Mouse (Mus musculus) midbrain, embryonic 16.5 days (tissue): ENCODE measurements around the gene Trpm7. TPM values are rescaled to one million over a fixed set of nuclear protein-coding genes. Genes with fewer than 3 reads are reported as not detected.

ENCODE experiments used
- ATAC-seq: fragments of 200-750 bp; cut with Nextera tagmentation; 2 replicates; pipeline ENCODE4 v1.8.0; 2017; ENCODE audit warnings: moderate TSS enrichment
- H3K27ac ChIP-seq: fragments of 300-500 bp; sonication (generic); 2 replicates; pipeline ENCODE4 v1.5.1; 2014; ENCODE audit warnings: mild to moderate bottlenecking, low read length, mixed read lengths
- H3K27me3 ChIP-seq: fragments of 300-500 bp; sonication (generic); 2 replicates; pipeline ENCODE4 v1.6.1; 2014; ENCODE audit warnings: low read depth, low read length, mixed read lengths; ENCODE audit not compliant: control insufficient read depth, insufficient read depth
- H3K36me3 ChIP-seq: fragments of 300-500 bp; sonication (generic); 2 replicates; pipeline ENCODE4 v1.6.1; 2014; ENCODE audit warnings: mild to moderate bottlenecking, low read length, moderate library complexity, mixed read lengths; ENCODE audit not compliant: control insufficient read depth, insufficient read depth
- H3K4me1 ChIP-seq: fragments of 300-500 bp; sonication (generic); 2 replicates; pipeline ENCODE4 v1.6.1; 2014; ENCODE audit warnings: mild to moderate bottlenecking, low read length, mixed read lengths; ENCODE audit not compliant: control insufficient read depth, insufficient read depth
- H3K4me2 ChIP-seq: fragments of 300-500 bp; sonication (generic); 2 replicates; pipeline ENCODE4 v1.6.1; 2014; ENCODE audit warnings: mild to moderate bottlenecking, low read length, mixed read lengths
- H3K4me3 ChIP-seq: fragments of 300-500 bp; sonication (generic); 2 replicates; pipeline ENCODE4 v1.5.1; 2014; ENCODE audit warnings: low read depth, mild to moderate bottlenecking, low read length, moderate library complexity, mixed read lengths
- H3K9ac ChIP-seq: fragments of 300-500 bp; sonication (generic); 2 replicates; pipeline ENCODE4 v1.6.1; 2014; ENCODE audit warnings: low read depth, low read length, mixed read lengths
- H3K9me3 ChIP-seq: fragments of 300-500 bp; sonication (generic); replicated peaks from 2 replicates; pipeline ENCODE4 v1.6.1; 2014; ENCODE audit warnings: mild to moderate bottlenecking, low read length, mixed read lengths; ENCODE audit not compliant: control insufficient read depth, poor library complexity, severe bottlenecking
- WGBS: fragments of 180-500 bp; shearing (Covaris S2); extraction: QIAGEN DNeasy Blood & Tissue Kit; methylation state at CpG from one replicate; pipeline ENCODE4 v1.1.7; 2014; 5-methylcytosine and 5-hydroxymethylcytosine counted together
- polyA plus RNA-seq: library from polyadenylated mRNA; unstranded; fragments of >200 nt; fragmentation: Nextera tagmentation; extraction: Ambion mirVana; gene quantifications from 2 replicates; pipeline ENCODE4 v1.2.1, GENCODE M21; 2015

Trpm7 gene
- polyA plus RNA-seq, 1 experiment from 2014 or later, result 28.6 TPM

DNA sequence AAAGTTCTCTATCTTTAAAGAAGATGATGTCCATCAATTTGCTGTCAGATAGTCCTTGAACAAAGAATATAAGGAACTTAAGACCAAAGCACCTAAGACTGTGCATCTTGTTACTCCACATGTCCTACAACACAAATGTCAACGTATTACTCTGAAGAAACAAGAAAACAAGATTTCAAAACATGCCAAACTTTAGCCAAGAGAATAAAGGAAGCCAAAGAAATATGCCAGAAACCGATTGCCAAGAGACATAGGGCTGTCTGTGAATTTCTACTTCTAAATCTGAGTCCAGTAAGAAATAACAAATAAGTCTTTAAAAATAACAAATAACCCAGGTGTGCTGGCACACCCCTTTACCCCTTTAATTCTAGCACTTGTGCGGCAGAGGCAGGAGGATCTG is 11.0 kb downstream of the Trpm7 start:
- Histone ChIP-seq H3K4me3 (no peak overlapping the region), H3K27ac (no peak overlapping the region), H3K4me1 (no peaks in the 10 kb centered on the region), H3K9me3 (no peaks in the 10 kb centered on the region), H3K36me3 (no peaks in the 10 kb centered on the region), H3K9ac (no peak overlapping the region), H3K27me3 (no peaks in the 10 kb centered on the region), H3K4me2 (no peak overlapping the region)
- 96% methylated on average over 3 of the region's 3 CpGs for WGBS
- no peak for ATAC-seq

DNA sequence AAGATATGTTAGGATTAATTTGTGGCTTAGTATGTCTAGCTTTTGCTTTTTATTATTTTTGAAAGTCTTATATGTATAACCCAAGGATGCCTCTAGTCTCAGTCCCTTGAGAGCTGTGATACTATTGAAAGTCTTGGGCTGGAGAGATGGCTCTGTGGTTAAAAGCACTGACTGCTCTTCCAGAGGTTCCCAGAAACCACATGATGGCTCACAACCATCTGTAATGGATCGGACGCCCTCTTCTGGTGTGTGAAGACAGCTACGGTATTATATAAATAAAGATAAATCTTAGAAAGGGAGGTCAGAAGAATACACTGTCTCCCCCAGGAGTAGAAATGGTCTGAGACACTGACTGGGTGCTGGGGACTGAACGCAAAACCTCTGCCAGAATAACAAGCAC is 31.3 kb downstream of the Trpm7 start:
- H3K9me3 ChIP-seq, result no peaks in the 10 kb centered on the region
- no peak overlapping the region for H3K4me2 ChIP-seq
- ATAC-seq, result no peak
- no peak overlapping the region for H3K27ac ChIP-seq
- 0 out of 2 replicates have a peak, but pooled peaks cover 5% of the 10 kb centered on the region for H3K36me3 ChIP-seq
- no peaks in the 10 kb centered on the region for H3K4me1 ChIP-seq
- H3K27me3 ChIP-seq, result no peaks in the 10 kb centered on the region
- WGBS, result 90% methylated on average over 4 of the region's 4 CpGs
- H3K9ac ChIP-seq, result no peak overlapping the region
- no peak overlapping the region for H3K4me3 ChIP-seq

DNA sequence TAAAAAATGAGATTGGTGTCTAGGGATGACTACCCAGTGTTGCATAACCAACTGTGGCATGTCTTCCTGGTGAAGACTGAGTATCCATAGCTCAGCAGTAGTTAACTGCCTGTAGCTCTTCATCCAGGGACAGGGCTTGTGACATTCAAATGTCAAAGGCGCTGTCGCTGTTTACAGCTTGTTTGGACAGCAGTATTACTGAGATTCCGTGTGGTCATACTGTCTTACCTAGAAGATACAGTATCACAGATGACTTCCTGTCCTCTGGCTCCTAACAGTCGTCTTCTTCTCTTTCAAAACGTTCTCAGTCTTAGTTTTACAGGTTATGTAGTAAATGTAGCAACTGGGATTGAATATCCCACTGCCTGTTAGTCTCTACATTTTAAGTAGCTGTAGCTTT is 37.2 kb downstream of the Trpm7 start:
- Histone ChIP-seq H3K4me1 (no peaks in the 10 kb centered on the region), H3K27me3 (no peaks in the 10 kb centered on the region), H3K27ac (no peak overlapping the region), H3K36me3 (peaks cover 18% of the 10 kb centered on the region), H3K9me3 (no peaks in the 10 kb centered on the region), H3K9ac (no peak overlapping the region), H3K4me2 (no peak overlapping the region), H3K4me3 (no peak overlapping the region)
- WGBS, result 98% methylated on average over 5 of the region's 5 CpGs
- no peak for ATAC-seq

DNA sequence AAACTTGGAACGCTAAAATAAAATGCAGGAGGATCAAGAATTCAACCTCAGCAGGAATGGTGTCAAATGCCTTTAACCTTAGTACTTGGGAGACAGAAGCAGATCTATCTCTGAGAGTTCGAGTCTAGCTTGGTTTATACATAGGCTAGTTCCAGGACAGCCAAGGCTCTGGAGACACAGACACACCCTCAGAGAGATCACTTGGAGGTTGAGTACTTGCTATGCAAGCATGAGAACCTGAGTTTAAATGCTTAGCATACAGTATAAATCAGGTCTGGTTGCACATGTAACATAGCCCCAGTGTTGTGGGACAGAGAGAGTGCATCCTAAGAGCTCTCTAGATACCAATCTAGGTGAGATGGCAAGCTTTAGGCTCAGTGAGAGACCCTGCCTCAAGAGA is 58.6 kb downstream of the Trpm7 start:
- no peak for ATAC-seq
- peaks cover 9% of the 10 kb centered on the region; the same call in 1 of the 2 replicates for H3K36me3 ChIP-seq
- no peaks in the 10 kb centered on the region for H3K9me3 ChIP-seq
- H3K27me3 ChIP-seq, result no peaks in the 10 kb centered on the region
- no peak overlapping the region for H3K9ac ChIP-seq
- 86% methylated on average over 2 of the region's 2 CpGs for WGBS
- H3K4me3 ChIP-seq, result no peak overlapping the region
- H3K4me2 ChIP-seq, result no peak overlapping the region
- H3K27ac ChIP-seq, result no peak overlapping the region
- no peaks in the 10 kb centered on the region for H3K4me1 ChIP-seq

DNA sequence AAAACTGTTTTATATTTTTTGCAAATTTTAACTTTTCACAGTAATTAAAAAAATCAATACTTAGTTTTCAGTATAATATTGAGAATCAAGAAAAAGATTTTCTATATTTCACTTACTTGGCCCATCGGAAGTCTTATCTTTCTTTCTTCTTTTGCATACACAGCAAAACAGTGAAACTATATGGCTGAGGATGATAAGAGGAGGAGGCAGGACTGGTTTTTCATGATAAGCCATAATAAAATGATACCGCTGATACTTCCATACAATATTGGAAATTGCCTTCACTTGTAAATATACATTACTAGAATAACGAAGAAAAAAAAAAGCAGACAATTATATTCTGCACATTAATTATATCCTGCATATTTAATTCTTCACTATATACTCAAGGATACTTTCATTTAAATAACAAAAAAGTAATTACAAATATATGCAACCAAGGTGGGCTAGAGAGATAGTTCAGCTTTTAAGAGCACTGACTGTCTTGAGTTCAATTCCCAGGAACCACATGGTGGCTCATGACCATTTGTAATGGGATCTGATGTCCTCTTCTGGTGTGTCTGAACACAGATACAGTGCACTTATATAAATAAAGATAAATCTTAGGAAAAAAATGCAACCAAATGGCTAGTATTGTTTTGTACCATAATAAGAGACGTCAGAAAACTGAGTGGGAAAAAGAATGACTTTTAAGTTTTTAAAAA is 59.2 kb downstream of the Trpm7 start:
- H3K4me2 ChIP-seq, result no peak overlapping the region
- H3K9ac ChIP-seq, result no peak overlapping the region
- no peak for ATAC-seq
- H3K27me3 ChIP-seq, result no peaks in the 10 kb centered on the region
- H3K36me3 ChIP-seq, result peaks cover 12% of the 10 kb centered on the region; the same call in 1 of the 2 replicates
- WGBS, result 94% methylated on average over 4 of the region's 4 CpGs
- H3K9me3 ChIP-seq, result no peaks in the 10 kb centered on the region
- H3K4me3 ChIP-seq, result no peak overlapping the region
- H3K4me1 ChIP-seq, result no peaks in the 10 kb centered on the region
- H3K27ac ChIP-seq, result no peak overlapping the region

DNA sequence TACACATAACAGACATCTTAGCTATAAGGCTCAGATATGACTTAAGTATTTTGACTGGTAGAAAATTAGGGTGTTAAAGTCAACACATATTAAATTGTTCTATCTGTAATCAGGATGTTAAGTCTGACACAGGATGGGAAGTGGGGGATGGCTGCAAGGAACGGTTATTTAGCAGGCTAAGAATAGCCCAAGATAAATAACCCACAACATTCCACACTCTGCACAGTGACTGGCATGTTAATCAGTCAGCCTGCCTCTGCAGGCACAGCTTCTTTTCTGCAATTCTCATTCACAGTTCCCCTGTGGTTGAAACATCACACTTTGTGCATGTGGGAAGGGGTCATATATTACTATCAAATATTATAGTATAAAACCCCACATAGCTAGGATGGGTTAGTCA is 60.2 kb downstream of the Trpm7 start:
- Histone ChIP-seq H3K4me1 (no peaks in the 10 kb centered on the region), H3K27me3 (no peaks in the 10 kb centered on the region), H3K4me3 (no peak overlapping the region), H3K36me3 (peaks cover 17% of the 10 kb centered on the region), H3K27ac (no peak overlapping the region), H3K4me2 (no peak overlapping the region), H3K9me3 (no peaks in the 10 kb centered on the region), H3K9ac (no peak overlapping the region)
- 54% methylated on average over 1 of the region's 1 CpGs for WGBS
- ATAC-seq, result no peak

DNA sequence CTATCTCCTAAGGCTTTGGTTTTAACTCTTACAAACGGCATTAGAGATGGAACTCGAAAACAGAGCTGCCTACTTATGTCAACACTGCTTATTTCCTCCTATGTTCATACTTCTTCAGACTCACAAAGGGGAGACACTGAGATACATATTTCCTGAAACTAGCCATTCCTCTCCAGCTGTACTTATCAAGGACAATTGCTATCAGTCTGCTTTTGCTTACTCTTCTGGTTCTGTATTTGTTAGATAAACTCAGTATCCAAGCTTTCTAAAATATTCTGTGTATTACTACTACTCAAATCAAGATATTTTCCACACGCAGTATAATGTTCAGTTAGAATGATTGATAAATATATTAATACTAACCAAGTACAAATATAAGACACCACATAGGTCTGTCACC is 74.0 kb downstream of the Trpm7 start:
- ATAC-seq, result no peak
- H3K4me1 ChIP-seq, result no peaks in the 10 kb centered on the region
- H3K9me3 ChIP-seq, result no peaks in the 10 kb centered on the region
- no peak overlapping the region for H3K27ac ChIP-seq
- H3K4me3 ChIP-seq, result no peak overlapping the region
- H3K27me3 ChIP-seq, result no peaks in the 10 kb centered on the region
- H3K9ac ChIP-seq, result no peak overlapping the region
- H3K36me3 ChIP-seq, result peaks cover 23% of the 10 kb centered on the region
- 96% methylated on average over 3 of the region's 3 CpGs for WGBS
- no peak overlapping the region for H3K4me2 ChIP-seq

DNA sequence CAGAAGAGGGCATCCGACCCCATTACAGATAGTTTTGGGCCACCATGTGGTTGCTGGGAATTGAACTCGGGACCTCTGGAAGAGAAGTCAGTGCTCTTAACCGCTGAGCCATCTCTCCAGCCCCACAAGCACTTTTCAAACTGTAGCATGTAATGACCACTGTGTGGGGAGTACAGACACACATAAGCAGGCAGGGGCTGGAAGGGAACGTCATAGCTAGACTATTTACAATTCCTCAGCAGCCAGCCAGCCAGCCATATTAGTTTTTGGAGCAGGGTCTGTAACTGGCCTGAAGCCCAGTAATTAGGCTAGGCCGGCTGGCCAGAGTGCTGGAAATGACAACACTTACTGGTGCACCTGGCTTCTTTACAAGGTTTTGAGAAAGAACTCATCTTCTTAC is 77.6 kb downstream of the Trpm7 start:
- WGBS, result 90% methylated on average over 5 of the region's 5 CpGs
- Histone ChIP-seq H3K36me3 (peaks cover 27% of the 10 kb centered on the region), H3K27me3 (no peaks in the 10 kb centered on the region), H3K27ac (no peak overlapping the region), H3K4me3 (no peak overlapping the region), H3K4me1 (no peaks in the 10 kb centered on the region), H3K9ac (no peak overlapping the region), H3K9me3 (no peaks in the 10 kb centered on the region), H3K4me2 (no peak overlapping the region)
- no peak for ATAC-seq

DNA sequence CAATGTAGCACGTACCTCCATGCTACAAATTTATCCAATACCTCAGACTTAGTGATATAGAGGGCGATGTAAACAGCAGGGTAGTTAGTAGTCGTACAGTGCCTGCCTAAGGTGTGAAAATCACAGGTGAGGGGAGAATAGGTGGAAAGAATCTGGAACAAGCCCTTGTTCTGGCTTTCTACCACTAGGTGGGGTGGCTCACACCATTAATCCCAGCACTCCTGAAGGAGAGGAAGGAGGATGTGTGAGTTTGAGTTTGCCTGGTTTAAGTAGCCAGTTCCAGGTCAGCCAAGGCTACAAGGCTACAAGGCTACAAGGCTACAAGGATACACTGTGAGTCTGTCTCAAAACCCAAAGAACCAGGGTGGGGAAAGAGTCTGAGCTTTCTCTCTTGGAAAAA is 80.3 kb downstream of the Trpm7 start:
- Histone ChIP-seq H3K9me3 (no peaks in the 10 kb centered on the region), H3K4me2 (no peak overlapping the region), H3K27ac (no peak overlapping the region), H3K4me1 (no peaks in the 10 kb centered on the region), H3K27me3 (no peaks in the 10 kb centered on the region), H3K4me3 (no peak overlapping the region), H3K36me3 (peaks cover 37% of the 10 kb centered on the region), H3K9ac (no peak overlapping the region)
- WGBS, result 88% methylated on average over 3 of the region's 3 CpGs
- ATAC-seq, result no peak
